Mouse (Mus musculus): ENCODE measurements around the gene Notch3. TPM values are rescaled to one million over a fixed set of nuclear protein-coding genes. Genes with fewer than 3 reads are reported as not detected.

Gene Notch3
- polyA plus RNA-seq, 1 experiment from 2014 or later: 21.4 TPM

Other genes starting within 250 kb of the Notch3 start
- 63.0 and 64.5 TPM in 2 replicates for gene Rrp1b, start 130.8 kb downstream of the Notch3 start, polyA plus RNA-seq (2016; fragmentation: Nextera tagmentation; extraction: Ambion mirVana)
- 0.46 and 0.55 TPM in 2 replicates for gene Hsf2bp, start 130.5 kb downstream of the Notch3 start, polyA plus RNA-seq (2016; fragmentation: Nextera tagmentation; extraction: Ambion mirVana)
- gene Ephx3, start 22.7 kb upstream of the Notch3 start, polyA plus RNA-seq (2016; fragmentation: Nextera tagmentation; extraction: Ambion mirVana): 0.15 TPM in 1 of 2 replicates, not detected in the other
- 103 and 112 TPM in 2 replicates for gene Brd4, start 117.9 kb upstream of the Notch3 start, polyA plus RNA-seq (2016; fragmentation: Nextera tagmentation; extraction: Ambion mirVana)
- gene Akap8, start 154.4 kb upstream of the Notch3 start, polyA plus RNA-seq (2016; fragmentation: Nextera tagmentation; extraction: Ambion mirVana): 143 and 145 TPM in 2 replicates
- gene Akap8l, start 183.8 kb upstream of the Notch3 start, polyA plus RNA-seq (2016; fragmentation: Nextera tagmentation; extraction: Ambion mirVana): 110 TPM in 2 replicates
- 40.3 and 44.3 TPM in 2 replicates for gene Wiz, start 222.6 kb upstream of the Notch3 start, polyA plus RNA-seq (2016; fragmentation: Nextera tagmentation; extraction: Ambion mirVana)
- gene Rasal3, start 236.7 kb upstream of the Notch3 start, polyA plus RNA-seq (2016; fragmentation: Nextera tagmentation; extraction: Ambion mirVana): 0.41 and 0.77 TPM in 2 replicates

Measured in forebrain, embryonic 12.5 days (tissue).